Mouse (Mus musculus): Measurements from ENCODE around the gene Stx16. TPM values are rescaled to one million over a fixed set of nuclear protein-coding genes. Genes with fewer than 3 reads are reported as not detected.

Gene Stx16
- polyA plus RNA-seq, 1 experiment from 2014 or later: 8.1 TPM

GRCm38 (mm10) chr2:174095086-174095485, 19.0 kb downstream of the Stx16 start:
- ATAC-seq (ENCODE audit: low FRiP score) (no peak), DNase-seq (ENCODE audit: low spot score, missing footprints) (no peak)
- Histone ChIP-seq H3K4me2 (no peak overlapping the region), H3K9ac (ENCODE audit: low read length) (no peak overlapping the region), H3K27ac (ENCODE audit: low read depth, low read length) (no peak overlapping the region), H3K36me3 (ENCODE audit: control insufficient read depth, insufficient read depth, low read length) (0 out of 2 replicates have a peak, but pooled peaks cover 6% of the 10 kb centered on the region), H3K9me3 (ENCODE audit: control insufficient read depth, low read length) (no peaks in the 10 kb centered on the region), H3K4me1 (ENCODE audit: control insufficient read depth, insufficient read depth, low read length) (no peaks in the 10 kb centered on the region), H3K4me3 (ENCODE audit: low read depth, low read length) (no peak overlapping the region), H3K27me3 (ENCODE audit: control insufficient read depth, insufficient read depth, low read length) (no peaks in the 10 kb centered on the region)
- 93% methylated on average over 3 of the region's 3 CpGs for WGBS

- Histone ChIP-seq H3K27ac (ENCODE audit: low read depth, low read length) (no peak overlapping the region), H3K4me2 (no peak overlapping the region), H3K4me3 (ENCODE audit: low read depth, low read length) (no peak overlapping the region), H3K27me3 (ENCODE audit: control insufficient read depth, insufficient read depth, low read length) (no peaks in the 10 kb centered on the region), H3K36me3 (ENCODE audit: control insufficient read depth, insufficient read depth, low read length) (no peaks in the 10 kb centered on the region), H3K9ac (ENCODE audit: low read length) (no peak overlapping the region), H3K4me1 (ENCODE audit: control insufficient read depth, insufficient read depth, low read length) (no peaks in the 10 kb centered on the region), H3K9me3 (ENCODE audit: control insufficient read depth, low read length) (no peaks in the 10 kb centered on the region)
- 77% methylated on average over 7 of the region's 7 CpGs for WGBS
- DNase-seq (ENCODE audit: low spot score, missing footprints) (no peak), ATAC-seq (ENCODE audit: low FRiP score) (0 out of 2 replicates have a peak, but pooled peaks have one; percentile 9)
Measured at GRCm38 (mm10) chr2:174102399-174102798, 26.3 kb downstream of the Stx16 start.

- no peaks in the 10 kb centered on the region for H3K9me3 ChIP-seq (ENCODE audit: control insufficient read depth, low read length)
- H3K4me1 ChIP-seq (ENCODE audit: control insufficient read depth, insufficient read depth, low read length): no peaks in the 10 kb centered on the region
- no peak overlapping the region for H3K27ac ChIP-seq (ENCODE audit: low read depth, low read length)
- H3K27me3 ChIP-seq (ENCODE audit: control insufficient read depth, insufficient read depth, low read length): no peaks in the 10 kb centered on the region
- no peaks in the 10 kb centered on the region for H3K36me3 ChIP-seq (ENCODE audit: control insufficient read depth, insufficient read depth, low read length)
- DNase-seq (ENCODE audit: low spot score, missing footprints) (no peak), ATAC-seq (ENCODE audit: low FRiP score) (no peak)
- 91% methylated on average over 4 of the region's 4 CpGs for whole genome bisulfite sequencing
- no peak overlapping the region for H3K4me3 ChIP-seq (ENCODE audit: low read depth, low read length)
- no peak overlapping the region for H3K9ac ChIP-seq (ENCODE audit: low read length)
- H3K4me2 ChIP-seq: no peak overlapping the region
Measured at GRCm38 (mm10) chr2:174103527-174103926, 27.4 kb downstream of the Stx16 start.

- Histone ChIP-seq H3K9ac (ENCODE audit: low read length) (no peak overlapping the region), H3K4me3 (ENCODE audit: low read depth, low read length) (no peak overlapping the region), H3K9me3 (ENCODE audit: control insufficient read depth, low read length) (no peaks in the 10 kb centered on the region), H3K27me3 (ENCODE audit: control insufficient read depth, insufficient read depth, low read length) (no peaks in the 10 kb centered on the region), H3K36me3 (ENCODE audit: control insufficient read depth, insufficient read depth, low read length) (no peaks in the 10 kb centered on the region), H3K4me1 (ENCODE audit: control insufficient read depth, insufficient read depth, low read length) (peaks cover 10% of the 10 kb centered on the region), H3K4me2 (no peak overlapping the region), H3K27ac (ENCODE audit: low read depth, low read length) (no peak overlapping the region)
- no peak for DNase-seq (ENCODE audit: low spot score, missing footprints)
- ATAC-seq (ENCODE audit: low FRiP score): no peak
- WGBS: 91% methylated on average over 3 of the region's 3 CpGs
Measured at GRCm38 (mm10) chr2:174107375-174107774, 31.3 kb downstream of the Stx16 start.

- peak within 1 kb of the TSS; percentile 25; the same call in 1 of the 2 replicates for H3K27ac ChIP-seq (ENCODE audit: low read depth, low read length)
- 3% methylated on average over 77 of the region's 90 CpGs for WGBS
- H3K9ac ChIP-seq (ENCODE audit: low read length): peak within 1 kb of the TSS; percentile 91
Measured at GRCm38 (mm10) chr2:174109991-174110782, 34.1 kb downstream of the Stx16 start, which contains the start of gene Npepl1. TSS of gene Npepl1 (plus strand) at chr2:174110349.

GRCm38 (mm10) chr2:174110783-174111549, 34.9 kb downstream of the Stx16 start:
- ATAC-seq (ENCODE audit: low FRiP score): no peak; the same call in 1 of the 2 replicates
- Histone ChIP-seq H3K4me2 (peak overlapping the region; percentile 79), H3K4me1 (ENCODE audit: control insufficient read depth, insufficient read depth, low read length) (peaks cover 10% of the 10 kb centered on the region), H3K9ac (ENCODE audit: low read length) (peak overlapping the region; percentile 91), H3K36me3 (ENCODE audit: control insufficient read depth, insufficient read depth, low read length) (no peaks in the 10 kb centered on the region), H3K27ac (ENCODE audit: low read depth, low read length) (peak overlapping the region; percentile 20; the same call in 1 of the 2 replicates), H3K9me3 (ENCODE audit: control insufficient read depth, low read length) (no peaks in the 10 kb centered on the region), H3K27me3 (ENCODE audit: control insufficient read depth, insufficient read depth, low read length) (no peaks in the 10 kb centered on the region), H3K4me3 (ENCODE audit: low read depth, low read length) (peak overlapping the region; percentile 55)
- DNase-seq (ENCODE audit: low spot score, missing footprints): peak; percentile 90
- WGBS: 58% methylated on average over 33 of the region's 33 CpGs

More at GRCm38 (mm10) chr2:174109991-174110782, 34.1 kb downstream of the Stx16 start, which contains the start of gene Npepl1:
- Histone ChIP-seq H3K4me2 (peak within 1 kb of the TSS; percentile 79), H3K27me3 (ENCODE audit: control insufficient read depth, insufficient read depth, low read length) (no peaks in the 10 kb centered on the region), H3K9me3 (ENCODE audit: control insufficient read depth, low read length) (no peaks in the 10 kb centered on the region), H3K4me1 (ENCODE audit: control insufficient read depth, insufficient read depth, low read length) (peaks cover 10% of the 10 kb centered on the region), H3K36me3 (ENCODE audit: control insufficient read depth, insufficient read depth, low read length) (no peaks in the 10 kb centered on the region), H3K4me3 (ENCODE audit: low read depth, low read length) (peak within 1 kb of the TSS; percentile 55)
- DNase-seq (ENCODE audit: low spot score, missing footprints) (peak; percentile 94), ATAC-seq (ENCODE audit: low FRiP score) (peak; percentile 92)

GRCm38 (mm10) chr2:174112931-174113330, 36.8 kb downstream of the Stx16 start:
- 88% methylated on average over 18 of the region's 18 CpGs for WGBS
- no peak overlapping the region for H3K27ac ChIP-seq (ENCODE audit: low read depth, low read length)

GRCm38 (mm10) chr2:174114148-174114864, 38.2 kb downstream of the Stx16 start:
- DNase-seq (ENCODE audit: low spot score, missing footprints): peak; percentile 35
- no peaks in the 10 kb centered on the region for H3K9me3 ChIP-seq (ENCODE audit: control insufficient read depth, low read length)
- H3K4me2 ChIP-seq: no peak overlapping the region
- H3K36me3 ChIP-seq (ENCODE audit: control insufficient read depth, insufficient read depth, low read length): no peaks in the 10 kb centered on the region
- peaks cover 10% of the 10 kb centered on the region for H3K4me1 ChIP-seq (ENCODE audit: control insufficient read depth, insufficient read depth, low read length)
- H3K9ac ChIP-seq (ENCODE audit: low read length): no peak overlapping the region
- WGBS: 92% methylated on average over 12 of the region's 12 CpGs
- H3K27me3 ChIP-seq (ENCODE audit: control insufficient read depth, insufficient read depth, low read length): no peaks in the 10 kb centered on the region
- no peak overlapping the region for H3K27ac ChIP-seq (ENCODE audit: low read depth, low read length)
- ATAC-seq (ENCODE audit: low FRiP score): no peak
- no peak overlapping the region for H3K4me3 ChIP-seq (ENCODE audit: low read depth, low read length)

More at GRCm38 (mm10) chr2:174112931-174113330, 36.8 kb downstream of the Stx16 start:
- H3K4me3 ChIP-seq (ENCODE audit: low read depth, low read length): no peak overlapping the region
- H3K4me2 ChIP-seq: no peak overlapping the region
- peak; percentile 61 for DNase-seq (ENCODE audit: low spot score, missing footprints)
- no peak overlapping the region for H3K9ac ChIP-seq (ENCODE audit: low read length)
- H3K4me1 ChIP-seq (ENCODE audit: control insufficient read depth, insufficient read depth, low read length): peaks cover 10% of the 10 kb centered on the region
- no peak for ATAC-seq (ENCODE audit: low FRiP score)
- H3K9me3 ChIP-seq (ENCODE audit: control insufficient read depth, low read length): no peaks in the 10 kb centered on the region
- H3K36me3 ChIP-seq (ENCODE audit: control insufficient read depth, insufficient read depth, low read length): no peaks in the 10 kb centered on the region
- no peaks in the 10 kb centered on the region for H3K27me3 ChIP-seq (ENCODE audit: control insufficient read depth, insufficient read depth, low read length)

Measured in midbrain, embryonic 11.5 days (tissue).